Mouse (Mus musculus) thymus, adult 2 months (tissue): Measurements from ENCODE around the gene Fyttd1. TPM values are rescaled to one million over a fixed set of nuclear protein-coding genes. Genes with fewer than 3 reads are reported as not detected.
"Not testable (repeated sequence)": the region's sequence is repeated elsewhere in the genome, so short reads cannot be mapped to it uniquely, and the experiment has no call there.

ENCODE experiments used
- DNase-seq: peaks from one replicate; pipeline ENCODE4 v3.0.0; 2021
- H3K27ac ChIP-seq: fragments of 200-500 bp; 2 replicates; pipeline ENCODE4 v1.5.1; 2012; ENCODE audit warnings: low read length, control low read depth; ENCODE audit not compliant: control insufficient read depth, insufficient read depth
- H3K27me3 ChIP-seq: fragments of 200-500 bp; 2 replicates; pipeline ENCODE4 v1.6.1; 2012; ENCODE audit warnings: mild to moderate bottlenecking, low read length, moderate library complexity, mixed read lengths; ENCODE audit not compliant: control insufficient read depth, insufficient read depth
- H3K36me3 ChIP-seq: fragments of 200-500 bp; 2 replicates; pipeline ENCODE4 v1.6.1; 2012; ENCODE audit warnings: mild to moderate bottlenecking, low read length, moderate library complexity; ENCODE audit not compliant: control insufficient read depth, insufficient read depth
- H3K4me1 ChIP-seq: fragments of 200-500 bp; replicated peaks from 2 replicates; pipeline ENCODE4 v1.6.1; 2012; ENCODE audit warnings: low read length; ENCODE audit not compliant: control insufficient read depth, insufficient read depth
- H3K4me3 ChIP-seq: fragments of 200-500 bp; 2 replicates; pipeline ENCODE4 v1.5.1; 2012; ENCODE audit warnings: mild to moderate bottlenecking, low read length, control low read depth, moderate library complexity; ENCODE audit not compliant: control insufficient read depth, insufficient read depth
- CTCF ChIP-seq: fragments of 200-500 bp; IDR thresholded peaks from 2 replicates; pipeline ENCODE4 v1.5.1; 2012; ENCODE audit warnings: mild to moderate bottlenecking, control low read depth, low read length, moderate library complexity, borderline replicate concordance; ENCODE audit not compliant: control insufficient read depth, poor library complexity, insufficient read depth; ENCODE audit errors: extremely low read depth
- POLR2A ChIP-seq: fragments of 200-500 bp; IDR thresholded peaks from 2 replicates; pipeline ENCODE4 v1.6.1; 2012; ENCODE audit warnings: mild to moderate bottlenecking, low read length, control low read depth, moderate library complexity; ENCODE audit not compliant: control insufficient read depth, poor library complexity, insufficient read depth; ENCODE audit errors: extremely low read depth
- WGBS: fragments of 180-500 bp; shearing (Covaris S2); methylation state at CpG from one replicate; pipeline ENCODE4 v1.1.7; 2018; 5-methylcytosine and 5-hydroxymethylcytosine counted together
- polyA plus RNA-seq: library from polyadenylated mRNA; depleted of rRNA; stranded (reverse); fragments of >200 nt; gene quantifications from 2 replicates; pipeline ENCODE4 v1.2.3, GENCODE M21; 2012

Gene Fyttd1
- polyA plus RNA-seq, 1 experiment = 8.8 TPM

DNA sequence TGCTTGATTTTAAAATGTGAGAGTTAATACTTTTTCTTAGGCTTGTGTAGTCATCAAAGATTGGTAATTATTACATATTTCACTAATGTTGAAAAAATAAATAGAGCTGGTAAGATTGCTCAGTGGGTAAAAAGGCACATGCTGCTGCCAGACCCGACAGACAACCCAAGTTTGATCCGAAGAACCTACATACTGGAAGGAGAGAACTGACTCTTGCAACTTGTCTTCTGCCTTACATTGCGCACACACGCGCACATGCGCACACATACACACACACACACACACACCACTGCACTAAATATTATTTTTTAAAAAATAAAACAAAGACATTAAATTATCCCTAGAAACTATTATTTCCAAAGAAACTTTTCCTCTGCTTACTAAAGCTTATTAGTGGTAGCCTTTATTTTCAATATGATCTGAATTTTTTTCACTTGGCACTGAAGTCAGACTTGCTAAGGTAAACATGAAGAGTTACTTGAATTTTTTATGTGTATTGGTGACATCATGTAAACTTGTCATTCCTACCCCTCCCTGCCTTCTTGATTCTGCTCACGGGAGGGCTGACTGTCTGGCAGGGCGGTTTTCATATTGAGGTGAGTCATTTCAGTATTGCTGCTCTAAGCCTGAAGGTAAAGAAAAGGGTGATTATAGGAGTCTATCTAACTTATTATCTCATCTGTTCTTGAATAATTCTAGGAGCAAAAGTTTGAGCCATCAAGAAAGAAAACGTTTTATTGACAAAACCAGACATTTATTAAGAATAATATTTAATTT lies 38.2 kb downstream of the Fyttd1 start:
- H3K27me3 ChIP-seq = no peaks in the 10 kb centered on the region
- WGBS = 88% methylated on average over 9 of the region's 9 CpGs
- no peaks in the 10 kb centered on the region for H3K36me3 ChIP-seq
- no peak overlapping the region for H3K4me3 ChIP-seq
- no peak for TF ChIP-seq POLR2A
- TF ChIP-seq CTCF = no peak
- H3K4me1 ChIP-seq = peaks cover 4% of the 10 kb centered on the region
- no peak overlapping the region for H3K27ac ChIP-seq
- no peak for DNase-seq

DNA sequence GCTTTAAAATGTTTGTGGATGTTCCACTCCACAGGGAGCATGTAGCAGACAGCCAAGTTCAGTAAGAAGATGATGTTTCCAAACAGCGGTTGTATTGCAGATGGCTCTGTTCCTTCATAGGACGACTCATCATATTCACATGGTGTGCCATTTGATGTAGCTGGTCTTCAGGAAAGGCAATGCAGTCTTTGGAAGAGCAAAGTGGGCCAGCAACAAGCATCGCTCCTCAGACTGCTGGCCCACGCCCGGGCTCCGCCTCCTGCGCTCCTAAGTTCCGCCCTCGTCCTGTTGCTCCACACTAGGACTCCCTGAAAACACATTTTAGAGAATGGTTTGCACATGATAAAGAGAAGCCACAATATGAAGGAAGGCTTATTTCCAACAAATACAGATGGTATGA lies 49.3 kb downstream of the Fyttd1 start:
- 95% methylated on average over 9 of the region's 9 CpGs for WGBS
- not testable (repeated sequence) for H3K4me3 ChIP-seq, H3K27me3 ChIP-seq, DNase-seq, H3K4me1 ChIP-seq, H3K36me3 ChIP-seq, H3K27ac ChIP-seq

DNA sequence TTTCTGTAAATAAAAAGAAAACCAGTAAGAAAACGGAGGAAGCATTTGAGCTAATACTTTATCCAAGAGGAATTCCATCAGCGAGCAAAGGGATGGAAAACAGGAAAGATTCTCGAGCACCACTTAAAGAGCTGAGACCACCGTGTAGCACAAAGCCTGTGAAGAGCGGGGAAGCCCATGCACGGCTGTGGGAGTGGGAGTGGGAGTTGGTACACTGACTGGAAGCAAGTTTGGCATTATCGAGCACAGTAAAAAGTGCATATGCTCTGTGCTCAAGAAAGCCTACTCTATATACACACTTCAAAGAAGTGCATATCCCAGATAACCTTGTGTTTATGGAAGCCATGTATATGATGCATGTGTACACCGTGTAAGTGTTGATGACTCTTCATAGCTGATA lies 49.7 kb downstream of the Fyttd1 start:
- no peak for TF ChIP-seq POLR2A
- TF ChIP-seq CTCF = no peak
- no peaks in the 10 kb centered on the region for H3K36me3 ChIP-seq
- 96% methylated on average over 8 of the region's 8 CpGs for WGBS
- no peak for DNase-seq
- H3K4me3 ChIP-seq = no peak overlapping the region
- no peaks in the 10 kb centered on the region for H3K27me3 ChIP-seq
- no peak overlapping the region for H3K27ac ChIP-seq
- no peaks in the 10 kb centered on the region for H3K4me1 ChIP-seq

DNA sequence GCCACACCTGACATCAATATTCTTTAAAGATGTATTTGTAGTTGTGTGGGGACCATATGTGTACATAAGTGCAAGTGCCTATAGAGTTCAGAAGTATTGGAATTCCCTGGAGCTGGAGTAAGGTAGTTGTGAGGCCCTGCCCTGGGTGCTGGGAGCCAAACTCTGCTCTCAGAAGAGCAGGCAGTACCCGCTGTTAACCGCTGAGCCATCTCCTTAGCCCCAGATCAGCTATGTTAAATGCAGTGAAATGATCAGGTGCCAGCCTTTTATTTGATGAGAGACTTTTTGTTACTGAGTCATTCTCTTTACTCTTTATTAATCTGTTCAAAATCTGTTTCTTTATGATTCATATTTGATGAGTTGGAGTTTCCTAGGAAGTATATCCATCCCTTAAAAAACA lies 52.6 kb downstream of the Fyttd1 start:
- H3K27ac ChIP-seq = no peak overlapping the region
- no peaks in the 10 kb centered on the region for H3K27me3 ChIP-seq
- no peaks in the 10 kb centered on the region for H3K36me3 ChIP-seq
- WGBS = 95% methylated on average over 2 of the region's 2 CpGs
- TF ChIP-seq CTCF (no peak), POLR2A (no peak)
- H3K4me1 ChIP-seq = no peaks in the 10 kb centered on the region
- DNase-seq = no peak
- no peak overlapping the region for H3K4me3 ChIP-seq

DNA sequence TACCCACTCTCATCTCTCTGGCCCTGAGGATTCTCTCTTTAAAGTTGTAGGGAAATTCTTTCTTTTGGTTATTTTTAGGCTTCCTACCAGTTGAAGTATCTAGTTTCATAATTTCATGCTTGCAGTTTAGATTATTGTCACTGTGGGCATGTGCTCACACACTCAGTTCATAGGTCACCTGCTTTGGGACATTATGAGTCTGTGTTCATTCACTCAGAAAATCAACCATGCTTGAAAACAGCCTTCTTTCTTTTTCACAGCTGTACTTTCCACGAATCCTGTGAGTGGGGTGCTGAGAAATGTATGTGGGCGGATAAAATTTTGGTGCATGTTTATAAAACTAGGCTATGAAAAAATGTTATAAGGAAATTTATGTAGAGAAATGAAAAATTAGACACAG lies 57.2 kb downstream of the Fyttd1 start:
- no peaks in the 10 kb centered on the region for H3K4me1 ChIP-seq
- no peak for TF ChIP-seq POLR2A
- TF ChIP-seq CTCF = no peak
- H3K36me3 ChIP-seq = no peaks in the 10 kb centered on the region
- H3K4me3 ChIP-seq = no peak overlapping the region
- H3K27me3 ChIP-seq = no peaks in the 10 kb centered on the region
- WGBS = 93% methylated on average over 2 of the region's 2 CpGs
- no peak overlapping the region for H3K27ac ChIP-seq
- DNase-seq = no peak

DNA sequence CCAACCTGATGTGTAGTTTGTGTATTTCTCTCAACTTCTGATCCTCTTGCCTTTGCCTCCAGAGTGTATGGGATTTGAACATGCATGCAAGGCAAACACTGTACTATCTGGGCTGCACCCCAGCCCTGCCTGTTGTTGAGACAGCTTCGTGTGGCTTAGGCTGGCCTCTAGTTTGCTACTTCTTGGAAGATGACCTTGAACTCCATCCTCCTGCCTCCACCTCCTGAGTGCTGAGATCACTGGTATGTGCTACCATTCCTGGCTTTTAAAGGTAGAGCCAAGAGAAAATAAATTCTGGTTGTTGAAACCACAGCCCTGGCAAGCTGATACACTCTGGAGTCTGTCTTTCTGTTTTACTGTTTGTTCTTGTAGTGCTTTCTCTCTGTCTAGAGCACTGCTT lies 57.8 kb downstream of the Fyttd1 start:
- no peaks in the 10 kb centered on the region for H3K4me1 ChIP-seq
- no peak for DNase-seq
- no peak overlapping the region for H3K27ac ChIP-seq
- no peaks in the 10 kb centered on the region for H3K36me3 ChIP-seq
- H3K4me3 ChIP-seq = no peak overlapping the region
- 88% methylated on average over 1 of the region's 1 CpGs for WGBS
- H3K27me3 ChIP-seq = no peaks in the 10 kb centered on the region
- TF ChIP-seq CTCF = no peak
- TF ChIP-seq POLR2A = no peak

DNA sequence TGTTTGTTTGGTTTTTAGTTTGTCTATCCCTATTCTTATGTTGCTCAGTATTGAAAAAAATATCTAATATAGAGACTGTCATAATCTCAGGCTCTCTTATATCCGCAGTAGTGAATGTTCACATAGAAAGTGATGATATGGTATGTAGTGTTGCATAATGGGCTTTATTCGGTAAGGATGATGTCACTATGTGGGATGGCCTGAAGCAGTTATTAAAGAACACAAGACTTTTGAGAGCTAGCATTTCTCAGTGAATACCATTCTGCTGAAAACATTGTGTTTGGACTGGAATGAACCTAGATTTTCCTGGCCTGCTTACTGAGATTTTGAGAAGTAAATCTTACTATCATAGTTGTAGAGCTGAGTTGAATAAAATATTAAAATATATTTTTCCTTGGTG lies 60.1 kb downstream of the Fyttd1 start:
- DNase-seq = no peak
- H3K36me3 ChIP-seq = no peaks in the 10 kb centered on the region
- H3K27me3 ChIP-seq = no peaks in the 10 kb centered on the region
- H3K4me3 ChIP-seq = no peak overlapping the region
- TF ChIP-seq CTCF (no peak), POLR2A (no peak)
- WGBS = 92% methylated on average over 2 of the region's 2 CpGs
- no peak overlapping the region for H3K27ac ChIP-seq
- H3K4me1 ChIP-seq = no peaks in the 10 kb centered on the region

DNA sequence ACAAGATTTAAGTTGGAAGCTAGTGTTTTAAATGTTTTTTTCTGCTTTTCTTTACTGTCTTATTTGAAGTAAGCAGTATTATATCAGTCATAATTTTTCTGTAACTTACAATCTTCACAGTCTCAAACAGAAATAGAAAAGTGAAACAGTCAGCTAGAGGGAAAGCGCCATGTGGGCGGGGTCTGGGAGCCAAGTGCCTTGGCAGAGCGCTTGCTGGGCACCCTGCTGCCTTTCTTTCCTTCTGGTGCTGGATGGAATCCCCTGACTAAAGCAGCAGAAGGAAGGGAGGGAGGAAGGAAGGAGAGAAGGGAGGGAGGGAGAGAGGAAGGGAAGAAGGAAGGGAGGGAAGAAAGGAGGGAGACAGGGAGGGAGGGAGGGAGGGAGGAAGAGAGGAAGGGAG lies 62.0 kb downstream of the Fyttd1 start:
- not testable (repeated sequence) for H3K27ac ChIP-seq, H3K4me1 ChIP-seq, H3K27me3 ChIP-seq, H3K36me3 ChIP-seq, H3K4me3 ChIP-seq, DNase-seq
- WGBS = 92% methylated on average over 3 of the region's 3 CpGs

DNA sequence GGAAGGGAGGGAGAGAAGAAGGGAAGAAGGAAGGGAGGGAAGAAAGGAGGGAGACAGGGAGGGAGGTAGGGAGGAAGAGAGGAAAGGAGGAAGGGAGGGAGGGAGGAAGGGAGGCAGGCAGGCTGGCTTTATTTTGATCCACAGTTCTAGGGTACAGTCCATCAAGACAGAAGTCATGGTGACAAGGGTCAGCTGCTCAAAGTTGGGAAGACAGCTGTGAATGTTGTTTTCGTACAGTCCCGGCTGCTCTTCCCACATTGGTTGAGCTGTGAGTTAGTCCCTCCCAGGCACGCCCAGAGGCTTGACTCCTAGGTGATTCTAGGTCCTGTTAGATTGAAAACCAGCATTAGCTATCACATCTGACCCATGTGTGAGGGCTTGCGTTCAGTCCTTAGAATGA lies 62.4 kb downstream of the Fyttd1 start:
- 99% methylated on average over 4 of the region's 4 CpGs for WGBS
- H3K27me3 ChIP-seq, H3K4me1 ChIP-seq, DNase-seq, H3K27ac ChIP-seq, H3K36me3 ChIP-seq, H3K4me3 ChIP-seq: not testable (repeated sequence)

DNA sequence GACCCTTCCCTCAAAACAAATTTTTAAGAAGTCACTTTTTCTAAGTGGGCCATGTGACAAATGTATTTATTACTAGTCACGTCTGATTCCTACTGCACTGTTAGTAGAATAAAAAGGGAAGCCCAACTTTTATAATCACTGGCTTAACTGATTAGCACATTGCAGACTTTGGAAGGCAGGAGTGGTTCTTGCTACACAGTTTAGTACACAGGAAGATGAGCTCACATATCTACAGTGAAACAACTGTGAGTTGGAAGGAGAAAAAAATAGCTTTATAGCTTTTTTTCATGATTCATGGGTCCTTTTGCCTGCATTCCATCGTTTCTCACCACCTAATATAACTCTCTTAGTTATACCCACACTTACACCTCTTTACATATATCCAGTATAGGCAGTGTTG lies 63.9 kb downstream of the Fyttd1 start:
- not testable (repeated sequence) for H3K27me3 ChIP-seq, H3K36me3 ChIP-seq, H3K27ac ChIP-seq, H3K4me1 ChIP-seq, DNase-seq, H3K4me3 ChIP-seq
- WGBS = 99% methylated on average over 2 of the region's 2 CpGs
